Mouse (Mus musculus) erythroblast, embryonic 14.5 days (primary cell): ENCODE results near the gene Sohlh1. TPM values are rescaled to one million over a fixed set of nuclear protein-coding genes. Genes with fewer than 3 reads are reported as not detected.
"Not testable (repeated sequence)": the region's sequence is repeated elsewhere in the genome, so short reads cannot be mapped to it uniquely, and the experiment has no call there.

Experiments used
- H3K27me3 ChIP-seq: 2 replicates; pipeline ENCODE4 v1.6.1; 2012; ENCODE audit warnings: inconsistent platforms; ENCODE audit not compliant: control insufficient read depth
- H3K36me3 ChIP-seq: 2 replicates; pipeline ENCODE4 v1.6.1; 2012; ENCODE audit warnings: mild to moderate bottlenecking, inconsistent platforms; ENCODE audit not compliant: control insufficient read depth
- H3K4me1 ChIP-seq: 2 replicates; pipeline ENCODE4 v1.6.1; 2012; ENCODE audit warnings: inconsistent platforms; ENCODE audit not compliant: control insufficient read depth
- H3K4me3 ChIP-seq: replicated peaks from 2 replicates; pipeline ENCODE3; 2012; ENCODE audit warnings: moderate library complexity, mild to moderate bottlenecking, inconsistent platforms
- H3K9me3 ChIP-seq: 2 replicates; pipeline ENCODE4 v1.6.1; 2012; ENCODE audit warnings: low read length, inconsistent platforms, mixed read lengths; ENCODE audit not compliant: control insufficient read depth
- GATA1 ChIP-seq: IDR thresholded peaks from 2 replicates; pipeline ENCODE4 v1.6.1; 2012; ENCODE audit warnings: low read length, inconsistent platforms, mixed read lengths
- TAL1 ChIP-seq: IDR thresholded peaks from 3 replicates; pipeline ENCODE4 v1.6.1; 2012; ENCODE audit warnings: low read length, inconsistent platforms, mixed read lengths
- polyA plus RNA-seq: library from polyadenylated mRNA; stranded (reverse); fragments of >175 nt; gene quantifications from 2 replicates; pipeline ENCODE4 v1.2.3, GENCODE M21; 2012

Gene Sohlh1
- polyA plus RNA-seq, 1 experiment: not detected

DNA sequence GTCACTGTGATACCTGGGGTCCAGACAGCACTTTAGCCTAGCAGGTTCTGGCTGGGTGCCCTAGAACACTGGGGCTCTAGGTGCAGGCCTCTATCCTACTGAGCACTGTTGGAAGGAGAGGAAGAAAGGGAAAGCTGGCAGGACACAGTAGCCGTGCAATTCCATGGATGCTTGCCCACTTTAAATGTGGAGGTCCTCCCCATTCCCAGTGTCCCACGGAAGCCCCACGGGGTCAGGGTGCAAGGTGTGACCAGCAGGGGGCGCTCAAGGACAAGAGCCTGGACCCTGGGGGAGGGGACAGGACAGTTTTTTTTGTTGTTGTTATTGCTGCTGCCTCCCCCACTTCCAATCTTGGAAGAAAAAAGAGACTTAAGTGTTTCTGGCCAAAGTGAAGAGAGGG lies 3.3 kb upstream of the Sohlh1 start:
- H3K4me1 ChIP-seq: no peaks in the 10 kb centered on the region
- H3K27me3 ChIP-seq: no peaks in the 10 kb centered on the region
- no peak for TF ChIP-seq TAL1
- TF ChIP-seq GATA1: no peak
- no peaks in the 10 kb centered on the region for H3K36me3 ChIP-seq
- no peak overlapping the region for H3K4me3 ChIP-seq
- no peaks in the 10 kb centered on the region for H3K9me3 ChIP-seq

DNA sequence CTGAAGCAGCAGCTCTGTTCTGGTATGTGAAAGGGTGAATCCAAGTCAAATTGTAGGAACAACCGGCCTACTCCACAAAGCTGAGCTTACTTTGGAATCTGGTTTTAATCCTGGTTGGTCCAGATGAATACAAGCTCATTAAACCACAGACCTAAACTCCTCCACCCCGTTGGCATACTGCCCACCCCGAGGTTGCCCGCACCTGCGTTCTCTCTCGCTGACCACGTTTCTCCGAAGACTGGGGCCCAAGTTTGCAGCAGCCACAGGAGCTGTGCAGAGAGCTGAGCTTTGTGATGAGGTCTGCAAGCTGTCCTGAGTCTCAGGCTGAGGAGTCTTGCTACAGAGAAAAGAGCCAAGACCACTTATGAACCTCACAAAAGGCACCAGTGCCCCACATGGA lies 532 bp downstream of the Sohlh1 start:
- Histone ChIP-seq H3K4me3 (no peak overlapping the region), H3K36me3 (no peaks in the 10 kb centered on the region), H3K27me3 (no peaks in the 10 kb centered on the region), H3K4me1 (no peaks in the 10 kb centered on the region), H3K9me3 (no peaks in the 10 kb centered on the region)
- TF ChIP-seq TAL1 (no peak), GATA1 (no peak)

DNA sequence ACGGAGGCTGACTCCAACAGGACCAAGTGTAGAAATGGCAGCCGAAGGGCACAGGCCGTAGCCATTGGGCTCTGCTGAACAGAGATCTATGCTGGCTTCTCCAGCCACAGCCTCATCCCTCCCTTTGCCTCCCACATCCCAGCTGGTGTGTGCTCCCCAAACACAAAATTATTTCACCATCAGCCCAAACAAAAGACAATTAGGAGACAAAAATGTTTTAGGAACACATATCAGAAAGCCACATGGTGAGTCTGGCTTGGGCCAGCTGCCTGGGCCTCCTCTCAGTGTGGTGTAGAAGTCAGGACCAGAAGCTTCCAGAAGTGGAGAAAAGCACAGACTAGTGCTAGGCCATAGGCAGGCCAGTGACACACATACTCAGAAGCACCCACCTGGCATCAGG lies 3.0 kb downstream of the Sohlh1 start:
- H3K4me3 ChIP-seq: no peak overlapping the region
- no peaks in the 10 kb centered on the region for H3K4me1 ChIP-seq
- H3K9me3 ChIP-seq: no peaks in the 10 kb centered on the region
- H3K27me3 ChIP-seq: no peaks in the 10 kb centered on the region
- TF ChIP-seq TAL1: no peak
- TF ChIP-seq GATA1: no peak
- H3K36me3 ChIP-seq: no peaks in the 10 kb centered on the region

- no peak for TF ChIP-seq GATA1
- no peak overlapping the region for H3K4me3 ChIP-seq
- no peaks in the 10 kb centered on the region for H3K27me3 ChIP-seq
- no peaks in the 10 kb centered on the region for H3K9me3 ChIP-seq
- no peaks in the 10 kb centered on the region for H3K4me1 ChIP-seq
- no peaks in the 10 kb centered on the region for H3K36me3 ChIP-seq
Measured at GRCm38 (mm10) chr2:25842758-25843157, 4.3 kb downstream of the Sohlh1 start.

- Histone ChIP-seq H3K4me1 (no peaks in the 10 kb centered on the region), H3K36me3 (no peaks in the 10 kb centered on the region), H3K9me3 (no peaks in the 10 kb centered on the region), H3K4me3 (no peak overlapping the region), H3K27me3 (no peaks in the 10 kb centered on the region)
- TF ChIP-seq GATA1: no peak
- no peak for TF ChIP-seq TAL1
Measured at GRCm38 (mm10) chr2:25842161-25842560, 4.9 kb downstream of the Sohlh1 start.

DNA sequence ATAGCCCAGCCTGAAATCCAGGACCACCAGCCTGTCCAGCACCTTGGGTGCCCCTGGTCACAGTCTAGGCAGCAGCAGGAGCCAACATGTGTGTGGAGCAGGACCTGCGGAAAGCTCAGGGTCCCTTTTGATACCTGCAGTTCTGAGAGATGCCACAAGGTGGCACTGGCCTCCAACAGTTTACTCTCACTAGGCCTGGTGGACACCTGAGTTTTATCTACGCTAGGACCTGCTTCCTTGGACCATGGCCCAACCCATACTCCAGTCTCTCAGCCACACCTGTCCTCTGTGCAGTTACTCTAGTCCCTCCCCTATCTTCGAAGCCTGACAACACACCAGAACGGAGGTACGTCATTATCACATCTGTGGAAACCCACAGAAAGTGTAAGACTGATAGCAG lies 10.8 kb downstream of the Sohlh1 start:
- no peaks in the 10 kb centered on the region for H3K27me3 ChIP-seq

DNA sequence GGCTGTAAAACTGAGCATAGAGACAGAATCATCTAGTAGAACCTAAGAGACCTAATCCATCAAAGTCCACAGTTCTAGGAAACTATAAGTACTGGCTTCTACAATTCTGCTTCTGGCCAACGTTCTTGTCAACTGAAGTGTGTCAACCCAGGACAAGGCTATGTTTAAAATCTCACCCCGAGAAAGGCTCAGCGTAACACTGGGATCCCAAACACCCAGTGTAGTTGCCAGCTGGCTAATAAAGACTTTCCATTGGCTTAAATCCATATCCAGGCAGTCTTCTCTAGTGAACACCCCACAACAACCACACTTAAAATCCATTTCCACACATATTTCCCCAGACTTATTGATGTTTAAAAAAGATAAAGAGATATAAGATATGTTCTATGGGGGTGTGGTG lies 16.3 kb downstream of the Sohlh1 start:
- Histone ChIP-seq H3K36me3 (no peaks in the 10 kb centered on the region), H3K9me3 (no peaks in the 10 kb centered on the region), H3K27me3 (no peaks in the 10 kb centered on the region), H3K4me3 (no peak overlapping the region), H3K4me1 (no peaks in the 10 kb centered on the region)
- TF ChIP-seq GATA1 (no peak), TAL1 (no peak)

More for the DNA sequence above, 10.8 kb downstream of the Sohlh1 start:
- H3K9me3 ChIP-seq: no peaks in the 10 kb centered on the region
- no peak for TF ChIP-seq GATA1
- no peak for TF ChIP-seq TAL1
- H3K36me3 ChIP-seq: no peaks in the 10 kb centered on the region
- no peak overlapping the region for H3K4me3 ChIP-seq
- no peaks in the 10 kb centered on the region for H3K4me1 ChIP-seq

DNA sequence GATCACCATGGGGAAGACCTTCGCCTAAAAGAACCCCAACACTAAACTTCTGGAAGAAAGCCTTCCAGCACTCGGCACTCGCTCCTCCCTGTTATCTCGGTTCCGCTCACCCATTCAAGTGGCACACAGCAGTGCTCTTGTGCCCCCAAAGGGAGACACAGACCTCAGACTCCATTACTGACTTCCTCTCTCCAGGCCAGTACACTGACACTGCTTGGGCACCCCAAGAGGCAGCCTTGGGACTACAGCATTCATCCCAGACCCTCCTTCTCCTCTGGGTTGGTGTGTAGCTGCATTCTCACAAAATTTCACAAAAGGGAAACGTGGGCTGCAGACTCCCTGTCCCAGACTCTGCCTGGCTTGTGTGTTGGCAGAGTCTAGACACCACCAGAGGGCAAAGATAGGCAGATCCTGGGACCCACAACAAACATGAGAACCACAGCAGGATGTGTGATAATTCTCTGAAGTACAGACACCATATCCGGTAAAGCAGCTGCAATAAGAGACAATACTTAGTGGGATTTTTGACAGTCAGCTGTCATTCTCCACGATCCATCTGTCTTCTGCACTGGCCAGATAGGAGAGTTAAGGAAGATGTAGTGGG lies 18.6 kb downstream of the Sohlh1 start:
- TF ChIP-seq TAL1 (no peak), GATA1 (no peak)

DNA sequence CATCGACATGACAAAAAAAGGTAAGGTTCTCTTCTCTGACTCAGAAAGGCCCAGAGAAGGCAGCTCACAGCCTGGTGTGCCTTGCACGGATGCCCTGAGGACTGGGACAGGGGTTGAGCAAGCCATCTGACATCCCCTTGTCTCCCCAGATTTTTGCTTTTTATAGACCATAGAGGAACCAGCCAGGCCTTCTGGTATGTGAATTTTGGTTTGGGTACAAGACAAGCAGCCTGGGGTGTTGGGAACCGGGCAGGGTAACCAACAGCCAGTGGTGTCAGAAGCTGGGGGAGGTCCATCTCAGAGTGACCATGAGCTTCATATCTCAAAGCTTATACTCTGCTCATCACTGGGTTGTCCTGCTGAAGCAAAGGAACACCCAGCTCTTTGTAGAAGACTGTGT lies 22.3 kb downstream of the Sohlh1 start:
- Histone ChIP-seq H3K4me1 (no peaks in the 10 kb centered on the region), H3K36me3 (no peaks in the 10 kb centered on the region), H3K9me3 (no peaks in the 10 kb centered on the region), H3K4me3 (no peak overlapping the region), H3K27me3 (no peaks in the 10 kb centered on the region)
- no peak for TF ChIP-seq TAL1
- TF ChIP-seq GATA1: no peak

More for the DNA sequence above, 18.6 kb downstream of the Sohlh1 start:
- H3K4me3 ChIP-seq: no peak overlapping the region
- no peaks in the 10 kb centered on the region for H3K9me3 ChIP-seq
- no peaks in the 10 kb centered on the region for H3K36me3 ChIP-seq
- H3K27me3 ChIP-seq: no peaks in the 10 kb centered on the region
- H3K4me1 ChIP-seq: no peaks in the 10 kb centered on the region

GRCm38 (mm10) chr2:25822806-25823205 lies 24.2 kb downstream of the Sohlh1 start, which contains the start of gene Lcn9:
Gene Lcn9 (plus strand): TSS chr2:25823153.
- Histone ChIP-seq H3K36me3 (no peaks in the 10 kb centered on the region), H3K4me1 (no peaks in the 10 kb centered on the region), H3K9me3 (no peaks in the 10 kb centered on the region), H3K4me3 (no peak within 1 kb of the TSS), H3K27me3 (no peaks in the 10 kb centered on the region)
- TF ChIP-seq TAL1 (no peak), GATA1 (no peak)

DNA sequence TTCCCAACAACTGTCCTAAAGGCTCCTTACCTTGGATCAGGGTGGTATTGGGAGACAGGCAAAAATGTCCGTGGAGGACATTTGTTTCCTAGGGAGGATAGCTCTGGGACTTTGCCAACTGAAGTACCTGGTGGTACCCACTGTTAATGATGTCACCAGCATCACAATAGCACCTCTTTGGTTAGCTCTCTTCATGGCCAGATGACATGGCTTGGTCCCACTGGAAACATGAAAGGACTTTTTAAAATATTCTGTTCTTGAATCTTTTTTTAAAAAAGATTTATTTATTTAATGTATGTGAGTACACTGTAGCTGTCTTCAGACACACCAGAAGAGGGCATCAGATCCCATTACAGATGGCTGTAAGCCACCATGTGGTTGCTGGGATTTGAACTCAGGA lies 31.3 kb downstream of the Sohlh1 start, which contains the start of gene Glt6d1:
Gene Glt6d1 (minus strand): TSS at position 101 of the 400 bp plus-strand sequence.
- not testable (repeated sequence) for H3K9me3 ChIP-seq, H3K27me3 ChIP-seq, H3K36me3 ChIP-seq, H3K4me1 ChIP-seq, H3K4me3 ChIP-seq
